Mouse (Mus musculus): ENCODE measurements around the gene Map3k5. TPM values are rescaled to one million over a fixed set of nuclear protein-coding genes. Genes with fewer than 3 reads are reported as not detected.

The Map3k5 gene
- polyA plus RNA-seq, 1 experiment from 2014 or later, result 1.4 TPM

DNA sequence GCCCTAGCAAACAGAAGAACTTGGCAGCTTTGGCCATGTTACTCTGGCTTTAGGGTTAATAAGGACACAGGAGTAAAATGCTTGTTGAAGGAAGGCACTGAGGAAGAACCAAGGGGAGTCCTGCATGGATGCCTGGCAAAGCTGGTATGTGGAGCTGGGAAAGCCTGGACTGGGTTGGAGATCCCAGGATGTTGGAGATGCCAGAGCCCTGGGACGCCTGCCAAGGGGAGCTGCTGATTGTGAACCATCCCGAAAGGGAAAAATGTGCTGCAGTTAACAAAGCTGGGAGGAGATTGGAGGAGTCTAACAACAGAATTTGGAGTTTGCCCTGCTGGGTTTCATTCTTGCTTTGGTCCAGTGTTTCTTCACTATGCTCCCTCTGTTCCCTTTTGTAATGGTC is 97.7 kb downstream of the Map3k5 start:
- ATAC-seq (ENCODE audit: insufficient read depth, low FRiP score, low TSS enrichment) (no peak), DNase-seq (ENCODE audit: low spot score) (no peak)
- Histone ChIP-seq H3K27me3 (ENCODE audit: control insufficient read depth, insufficient read depth, low read length) (no peaks in the 10 kb centered on the region), H3K4me1 (ENCODE audit: control insufficient read depth, insufficient read depth, low read length) (no peaks in the 10 kb centered on the region), H3K4me3 (ENCODE audit: low read depth, low read length) (no peak overlapping the region), H3K4me2 (ENCODE audit: low read depth) (no peak overlapping the region), H3K36me3 (ENCODE audit: control insufficient read depth, insufficient read depth, low read length) (no peaks in the 10 kb centered on the region), H3K9me3 (ENCODE audit: control insufficient read depth, low read length) (no peaks in the 10 kb centered on the region), H3K27ac (ENCODE audit: low read depth, low read length) (no peak overlapping the region), H3K9ac (ENCODE audit: low read length) (no peak overlapping the region)
- 87% methylated on average over 2 of the region's 2 CpGs for WGBS

- H3K4me1 ChIP-seq (ENCODE audit: control insufficient read depth, insufficient read depth, low read length), result no peaks in the 10 kb centered on the region; the same call in 1 of the 2 replicates
- H3K27ac ChIP-seq (ENCODE audit: low read depth, low read length), result no peak overlapping the region
- H3K4me2 ChIP-seq (ENCODE audit: low read depth), result no peak overlapping the region
- ATAC-seq (ENCODE audit: insufficient read depth, low FRiP score, low TSS enrichment) (no peak), DNase-seq (ENCODE audit: low spot score) (no peak)
- no peaks in the 10 kb centered on the region for H3K36me3 ChIP-seq (ENCODE audit: control insufficient read depth, insufficient read depth, low read length)
- no peaks in the 10 kb centered on the region for H3K27me3 ChIP-seq (ENCODE audit: control insufficient read depth, insufficient read depth, low read length)
- no peak overlapping the region for H3K9ac ChIP-seq (ENCODE audit: low read length)
- 81% methylated on average over 2 of the region's 2 CpGs for WGBS
- H3K9me3 ChIP-seq (ENCODE audit: control insufficient read depth, low read length), result no peaks in the 10 kb centered on the region
- H3K4me3 ChIP-seq (ENCODE audit: low read depth, low read length), result no peak overlapping the region
Observed at GRCm38 (mm10) chr10:20036375-20036774, 102.1 kb downstream of the Map3k5 start.

DNA sequence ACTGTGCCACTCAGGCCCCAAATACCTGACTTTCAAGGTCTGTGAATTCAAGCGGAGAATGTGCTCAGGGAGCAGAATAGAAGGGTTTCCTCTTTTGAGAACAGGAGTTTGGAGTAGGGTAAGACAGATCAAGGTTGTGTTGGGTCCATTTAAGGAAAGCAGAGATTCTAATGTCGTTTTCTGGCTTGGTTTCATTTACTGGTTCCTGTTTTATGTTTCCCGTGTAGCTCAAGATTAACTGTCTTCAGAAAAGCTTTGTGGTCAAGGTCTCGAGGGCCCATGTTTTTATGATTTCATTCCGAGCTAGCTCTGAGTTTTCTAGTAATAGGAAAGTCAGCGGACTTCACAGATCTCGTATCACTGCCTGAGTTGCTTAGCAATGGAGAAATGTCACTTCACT is 102.6 kb downstream of the Map3k5 start:
- Histone ChIP-seq H3K4me3 (ENCODE audit: low read depth, low read length) (no peak overlapping the region), H3K4me2 (ENCODE audit: low read depth) (no peak overlapping the region), H3K9me3 (ENCODE audit: control insufficient read depth, low read length) (no peaks in the 10 kb centered on the region), H3K27ac (ENCODE audit: low read depth, low read length) (no peak overlapping the region), H3K4me1 (ENCODE audit: control insufficient read depth, insufficient read depth, low read length) (no peaks in the 10 kb centered on the region; the same call in 1 of the 2 replicates), H3K9ac (ENCODE audit: low read length) (no peak overlapping the region), H3K27me3 (ENCODE audit: control insufficient read depth, insufficient read depth, low read length) (no peaks in the 10 kb centered on the region), H3K36me3 (ENCODE audit: control insufficient read depth, insufficient read depth, low read length) (no peaks in the 10 kb centered on the region)
- DNase-seq (ENCODE audit: low spot score), result no peak
- no peak for ATAC-seq (ENCODE audit: insufficient read depth, low FRiP score, low TSS enrichment)
- 86% methylated on average over 7 of the region's 7 CpGs for WGBS

GRCm38 (mm10) chr10:20039531-20039930 is 105.3 kb downstream of the Map3k5 start:
- H3K9me3 ChIP-seq (ENCODE audit: control insufficient read depth, low read length), result no peaks in the 10 kb centered on the region

GRCm38 (mm10) chr10:20040116-20040515 is 105.8 kb downstream of the Map3k5 start:
- no peak overlapping the region for H3K27ac ChIP-seq (ENCODE audit: low read depth, low read length)
- H3K9me3 ChIP-seq (ENCODE audit: control insufficient read depth, low read length), result no peaks in the 10 kb centered on the region
- H3K27me3 ChIP-seq (ENCODE audit: control insufficient read depth, insufficient read depth, low read length), result no peaks in the 10 kb centered on the region
- no peak overlapping the region for H3K4me3 ChIP-seq (ENCODE audit: low read depth, low read length)
- no peaks in the 10 kb centered on the region; the same call in 1 of the 2 replicates for H3K4me1 ChIP-seq (ENCODE audit: control insufficient read depth, insufficient read depth, low read length)
- WGBS, result 49% methylated on average over 7 of the region's 7 CpGs
- ATAC-seq (ENCODE audit: insufficient read depth, low FRiP score, low TSS enrichment) (0 out of 2 replicates have a peak, but pooled peaks have one; percentile 27), DNase-seq (ENCODE audit: low spot score) (no peak)
- H3K36me3 ChIP-seq (ENCODE audit: control insufficient read depth, insufficient read depth, low read length), result no peaks in the 10 kb centered on the region
- H3K9ac ChIP-seq (ENCODE audit: low read length), result no peak overlapping the region
- no peak overlapping the region for H3K4me2 ChIP-seq (ENCODE audit: low read depth)

More at GRCm38 (mm10) chr10:20039531-20039930, 105.3 kb downstream of the Map3k5 start:
- Histone ChIP-seq H3K36me3 (ENCODE audit: control insufficient read depth, insufficient read depth, low read length) (no peaks in the 10 kb centered on the region), H3K27ac (ENCODE audit: low read depth, low read length) (no peak overlapping the region), H3K9ac (ENCODE audit: low read length) (no peak overlapping the region), H3K4me3 (ENCODE audit: low read depth, low read length) (no peak overlapping the region), H3K4me2 (ENCODE audit: low read depth) (no peak overlapping the region), H3K4me1 (ENCODE audit: control insufficient read depth, insufficient read depth, low read length) (no peaks in the 10 kb centered on the region; the same call in 1 of the 2 replicates), H3K27me3 (ENCODE audit: control insufficient read depth, insufficient read depth, low read length) (no peaks in the 10 kb centered on the region)
- DNase-seq (ENCODE audit: low spot score), result no peak
- no peak for ATAC-seq (ENCODE audit: insufficient read depth, low FRiP score, low TSS enrichment)
- 90% methylated on average over 3 of the region's 3 CpGs for WGBS

DNA sequence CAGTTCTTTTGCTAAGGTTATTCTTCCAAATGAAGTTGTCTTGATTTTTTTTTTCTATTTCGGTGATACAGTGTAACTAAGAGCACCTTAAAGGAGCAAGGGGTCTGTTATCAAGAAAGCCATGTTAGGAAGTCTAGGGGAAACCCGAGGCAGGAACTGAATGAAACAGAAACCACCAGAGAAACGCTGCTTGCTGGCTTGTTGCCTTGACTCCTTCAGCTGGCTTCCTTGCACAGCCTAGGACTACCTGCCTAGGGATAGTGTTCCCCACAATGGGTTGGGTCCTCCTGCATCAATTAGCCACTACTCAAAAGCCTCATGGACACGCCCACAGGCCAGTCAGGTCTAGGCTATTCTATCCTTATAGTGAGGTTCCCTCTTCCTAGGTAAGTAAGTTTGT is 106.4 kb downstream of the Map3k5 start:
- ATAC-seq (ENCODE audit: insufficient read depth, low FRiP score, low TSS enrichment) (no peak), DNase-seq (ENCODE audit: low spot score) (no peak)
- Histone ChIP-seq H3K9ac (ENCODE audit: low read length) (no peak overlapping the region), H3K27ac (ENCODE audit: low read depth, low read length) (no peak overlapping the region), H3K4me1 (ENCODE audit: control insufficient read depth, insufficient read depth, low read length) (no peaks in the 10 kb centered on the region; the same call in 1 of the 2 replicates), H3K36me3 (ENCODE audit: control insufficient read depth, insufficient read depth, low read length) (no peaks in the 10 kb centered on the region), H3K27me3 (ENCODE audit: control insufficient read depth, insufficient read depth, low read length) (no peaks in the 10 kb centered on the region), H3K4me3 (ENCODE audit: low read depth, low read length) (no peak overlapping the region), H3K4me2 (ENCODE audit: low read depth) (no peak overlapping the region), H3K9me3 (ENCODE audit: control insufficient read depth, low read length) (no peaks in the 10 kb centered on the region)
- WGBS, result 88% methylated on average over 4 of the region's 4 CpGs

DNA sequence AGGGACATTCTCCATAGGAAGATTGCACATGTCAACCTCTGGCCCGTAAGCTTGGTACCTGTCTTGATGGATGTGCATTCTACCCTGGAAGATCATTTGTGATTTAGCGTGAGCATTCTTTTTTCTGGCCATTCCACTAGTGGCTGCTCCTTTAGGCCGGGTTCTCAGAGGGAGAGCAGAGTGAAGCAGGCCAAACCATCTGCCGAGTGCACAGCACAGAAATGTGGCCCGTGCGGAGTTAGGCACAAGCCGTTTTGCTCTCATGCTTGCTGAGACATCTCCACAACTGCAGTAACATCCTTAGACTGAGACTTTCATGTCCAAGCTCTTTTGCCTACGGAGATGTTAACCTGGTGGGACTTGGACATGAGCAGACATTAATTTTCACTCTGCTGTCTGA is 107.8 kb downstream of the Map3k5 start:
- no peak overlapping the region for H3K27ac ChIP-seq (ENCODE audit: low read depth, low read length)
- DNase-seq (ENCODE audit: low spot score) (no peak), ATAC-seq (ENCODE audit: insufficient read depth, low FRiP score, low TSS enrichment) (no peak)
- H3K27me3 ChIP-seq (ENCODE audit: control insufficient read depth, insufficient read depth, low read length), result no peaks in the 10 kb centered on the region
- 94% methylated on average over 8 of the region's 8 CpGs for WGBS
- no peaks in the 10 kb centered on the region for H3K9me3 ChIP-seq (ENCODE audit: control insufficient read depth, low read length)
- no peak overlapping the region for H3K9ac ChIP-seq (ENCODE audit: low read length)
- no peak overlapping the region for H3K4me2 ChIP-seq (ENCODE audit: low read depth)
- no peaks in the 10 kb centered on the region; the same call in 1 of the 2 replicates for H3K4me1 ChIP-seq (ENCODE audit: control insufficient read depth, insufficient read depth, low read length)
- no peak overlapping the region for H3K4me3 ChIP-seq (ENCODE audit: low read depth, low read length)
- no peaks in the 10 kb centered on the region for H3K36me3 ChIP-seq (ENCODE audit: control insufficient read depth, insufficient read depth, low read length)

DNA sequence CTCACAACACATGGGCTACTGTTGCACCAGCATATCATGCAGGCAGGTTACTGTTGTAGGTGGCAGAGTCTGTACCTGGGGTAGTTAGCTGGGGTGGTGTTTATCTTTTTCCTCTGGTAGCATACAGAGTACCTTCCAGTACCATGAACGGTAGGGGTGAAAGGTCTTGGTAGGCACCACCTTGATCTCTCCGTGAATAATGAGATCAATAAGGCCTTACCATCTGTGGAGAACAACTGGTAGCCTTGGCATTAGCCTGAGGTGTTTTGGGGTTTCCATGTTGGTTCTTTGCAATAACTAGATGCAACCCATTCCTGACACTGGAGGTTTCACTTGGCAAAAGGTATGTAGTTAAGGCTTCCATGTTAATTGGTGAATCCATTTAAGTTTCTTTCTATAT is 109.8 kb downstream of the Map3k5 start:
- 95% methylated on average over 2 of the region's 2 CpGs for WGBS
- Histone ChIP-seq H3K9me3 (ENCODE audit: control insufficient read depth, low read length) (no peaks in the 10 kb centered on the region), H3K9ac (ENCODE audit: low read length) (no peak overlapping the region), H3K36me3 (ENCODE audit: control insufficient read depth, insufficient read depth, low read length) (no peaks in the 10 kb centered on the region), H3K27me3 (ENCODE audit: control insufficient read depth, insufficient read depth, low read length) (no peaks in the 10 kb centered on the region), H3K4me3 (ENCODE audit: low read depth, low read length) (no peak overlapping the region), H3K4me1 (ENCODE audit: control insufficient read depth, insufficient read depth, low read length) (no peaks in the 10 kb centered on the region; the same call in 1 of the 2 replicates), H3K4me2 (ENCODE audit: low read depth) (no peak overlapping the region), H3K27ac (ENCODE audit: low read depth, low read length) (no peak overlapping the region)
- no peak for ATAC-seq (ENCODE audit: insufficient read depth, low FRiP score, low TSS enrichment)
- no peak for DNase-seq (ENCODE audit: low spot score)

DNA sequence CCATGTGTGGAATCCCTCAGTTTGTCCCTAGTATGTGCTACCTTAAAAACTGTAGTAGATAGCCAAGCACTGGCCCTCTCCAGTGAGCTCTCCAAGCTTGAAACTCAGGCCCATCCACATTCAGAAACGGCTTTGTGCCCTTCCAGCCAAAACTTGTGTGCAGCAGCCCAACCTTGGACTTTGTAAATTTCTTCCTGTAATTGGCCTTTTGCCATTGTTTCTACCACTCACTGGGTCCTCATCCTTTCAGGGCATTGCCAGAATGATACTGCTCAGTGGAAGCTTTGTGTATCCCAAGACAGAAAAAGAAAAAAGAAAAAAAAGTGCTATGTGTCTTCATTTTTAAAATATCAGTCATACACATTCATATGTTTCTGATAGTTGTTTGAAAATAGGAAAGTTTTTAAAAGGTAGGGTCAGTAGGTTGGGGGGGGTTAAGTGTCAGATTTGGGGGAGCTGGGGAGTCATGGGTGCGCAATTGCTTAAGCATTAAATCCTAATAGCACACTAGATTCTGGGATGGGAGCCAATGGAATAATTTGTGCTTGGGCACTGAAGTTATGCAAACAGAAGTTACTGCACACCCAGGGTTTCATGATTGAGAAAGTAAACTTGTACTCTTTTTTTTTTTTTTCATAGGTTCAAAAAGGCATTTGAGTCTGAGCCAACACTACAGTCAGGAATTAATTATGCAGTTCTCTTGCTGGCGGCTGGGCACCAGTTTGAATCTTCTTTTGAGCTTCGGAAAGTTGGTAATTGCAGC is 111.6 kb downstream of the Map3k5 start:
- Histone ChIP-seq H3K4me1 (ENCODE audit: control insufficient read depth, insufficient read depth, low read length) (no peaks in the 10 kb centered on the region), H3K4me2 (ENCODE audit: low read depth) (no peak overlapping the region), H3K4me3 (ENCODE audit: low read depth, low read length) (no peak overlapping the region), H3K27me3 (ENCODE audit: control insufficient read depth, insufficient read depth, low read length) (no peaks in the 10 kb centered on the region), H3K9ac (ENCODE audit: low read length) (no peak overlapping the region), H3K36me3 (ENCODE audit: control insufficient read depth, insufficient read depth, low read length) (no peaks in the 10 kb centered on the region), H3K9me3 (ENCODE audit: control insufficient read depth, low read length) (no peaks in the 10 kb centered on the region), H3K27ac (ENCODE audit: low read depth, low read length) (no peak overlapping the region)
- DNase-seq (ENCODE audit: low spot score) (no peak), ATAC-seq (ENCODE audit: insufficient read depth, low FRiP score, low TSS enrichment) (no peak)
- WGBS, result 86% methylated on average over 4 of the region's 4 CpGs

Data from neural tube, embryonic 11.5 days (tissue).